Mouse (Mus musculus) CH12.LX (cell line): ENCODE data around the gene Hexim2. TPM values are rescaled to one million over a fixed set of nuclear protein-coding genes. Genes with fewer than 3 reads are reported as not detected.

Experiments
- DNase-seq: peaks from one replicate; pipeline ENCODE4 v3.0.0-alpha.2; 2013; ENCODE audit errors: extremely low read depth
- H3K27ac ChIP-seq: 2 replicates; pipeline ENCODE4 v1.5.1; 2012; ENCODE audit warnings: low read depth, mild to moderate bottlenecking, control low read depth, moderate library complexity; ENCODE audit not compliant: insufficient read depth
- H3K27me3 ChIP-seq: replicated peaks from 2 replicates; pipeline ENCODE3; 2012; ENCODE audit warnings: inconsistent platforms
- H3K36me3 ChIP-seq, 2 experiments: replicated peaks in 1 of 2; 2 replicates each; pipeline versions ENCODE3 to v1.6.1; 2012; ENCODE audit warnings: inconsistent platforms in 1 of 2, low read length in 1 of 2, mild to moderate bottlenecking in 1 of 2, mixed read lengths in 1 of 2, moderate library complexity in 1 of 2; ENCODE audit not compliant: control insufficient read depth in 1 of 2, insufficient read depth in 1 of 2
- H3K4me1 ChIP-seq, 2 experiments: 2 replicates each; pipeline ENCODE4 v1.6.1; 2012; ENCODE audit warnings: inconsistent platforms in 1 of 2, moderate library complexity in 1 of 2; ENCODE audit not compliant: insufficient read depth in 2 of 2, control insufficient read depth in 1 of 2
- H3K4me2 ChIP-seq: 2 replicates; pipeline ENCODE4 v1.6.1; 2012; ENCODE audit warnings: low read depth, mild to moderate bottlenecking, control low read depth; ENCODE audit not compliant: poor library complexity, insufficient read depth, severe bottlenecking
- H3K4me3 ChIP-seq, 3 experiments: fragments of 150-350 bp in 1 of 3; sonication (generic) in 1 of 3; replicated peaks in 1 of 3; 2 replicates each; pipeline versions ENCODE3 to v1.5.1; 2011 to 2012; ENCODE audit warnings: low read depth in 2 of 3, low read length in 2 of 3, mild to moderate bottlenecking in 2 of 3, moderate library complexity in 2 of 3, control low read depth in 1 of 3, improper control_type of control experiment in 1 of 3, inconsistent platforms in 1 of 3, mixed read lengths in 1 of 3; ENCODE audit not compliant: poor library complexity in 1 of 3
- H3K79me2 ChIP-seq: replicated peaks from 2 replicates; pipeline ENCODE4 v1.6.1; 2012; ENCODE audit warnings: mild to moderate bottlenecking, moderate library complexity; ENCODE audit not compliant: control insufficient read depth, poor library complexity, insufficient read depth, severe bottlenecking; ENCODE audit errors: extremely low read depth
- H3K9ac ChIP-seq: 2 replicates; pipeline ENCODE4 v1.6.1; 2012; ENCODE audit warnings: low read depth, mild to moderate bottlenecking, control low read depth, moderate library complexity; ENCODE audit not compliant: insufficient read depth
- H3K9me3 ChIP-seq: replicated peaks from 2 replicates; pipeline ENCODE3; 2012; ENCODE audit warnings: low read length, inconsistent platforms, mixed read lengths
- BHLHE40 ChIP-seq: IDR thresholded peaks from 2 replicates; pipeline ENCODE4 v1.6.1; 2011; ENCODE audit warnings: mild to moderate bottlenecking, low read depth, low read length, improper control_type of control experiment
- CHD1 ChIP-seq: IDR thresholded peaks from 2 replicates; pipeline ENCODE4 v1.6.1; 2012; ENCODE audit warnings: low read depth, low read length, improper control_type of control experiment, inconsistent platforms
- CHD2 ChIP-seq: IDR thresholded peaks from 2 replicates; pipeline ENCODE4 v1.6.1; 2011; ENCODE audit warnings: low read length, improper control_type of control experiment
- CTCF ChIP-seq, 2 experiments: IDR thresholded peaks in 1 of 2; conservative IDR thresholded peaks in 1 of 2; 2 replicates each; pipeline ENCODE4 v1.5.1; 2011 to 2012; ENCODE audit warnings: low read depth in 2 of 2, low read length in 2 of 2, improper control_type of control experiment in 1 of 2, inconsistent platforms in 1 of 2, mild to moderate bottlenecking in 1 of 2, moderate library complexity in 1 of 2
- EP300 ChIP-seq: IDR thresholded peaks from 2 replicates; pipeline ENCODE4 v1.6.1; 2011; ENCODE audit warnings: low read length, improper control_type of control experiment
- ETS1 ChIP-seq: conservative IDR thresholded peaks from 2 replicates; pipeline ENCODE4 v1.6.1; 2012; ENCODE audit warnings: low read depth, mild to moderate bottlenecking, inconsistent platforms, low read length, improper control_type of control experiment, moderate library complexity
- GABPA ChIP-seq: IDR thresholded peaks from 2 replicates; pipeline ENCODE4 v1.6.1; 2012; ENCODE audit warnings: low read depth, low read length, improper control_type of control experiment, inconsistent platforms; ENCODE audit not compliant: insufficient replicate concordance
- IRF4 ChIP-seq: IDR thresholded peaks from 2 replicates; pipeline ENCODE4 v1.6.1; 2014; ENCODE audit warnings: low read depth, mild to moderate bottlenecking, inconsistent platforms, low read length, improper control_type of control experiment
- JUN ChIP-seq: IDR thresholded peaks from 2 replicates; pipeline ENCODE4 v1.6.1; 2011; ENCODE audit warnings: low read depth, mild to moderate bottlenecking, low read length, improper control_type of control experiment, moderate library complexity; ENCODE audit not compliant: insufficient read depth
- MAX ChIP-seq: IDR thresholded peaks from 2 replicates; pipeline ENCODE4 v1.6.1; 2011; ENCODE audit warnings: low read length, improper control_type of control experiment
- MXI1 ChIP-seq: IDR thresholded peaks from 2 replicates; pipeline ENCODE4 v1.6.1; 2011; ENCODE audit warnings: mild to moderate bottlenecking, low read depth, low read length, improper control_type of control experiment
- MYC ChIP-seq: IDR thresholded peaks from 2 replicates; pipeline ENCODE4 v1.6.1; 2011; ENCODE audit warnings: low read depth, mild to moderate bottlenecking, improper control_type of control experiment, low read length
- NELFE ChIP-seq: IDR thresholded peaks from 2 replicates; pipeline ENCODE4 v1.6.1; 2011; ENCODE audit warnings: low read depth, low read length, improper control_type of control experiment
- RAD21 ChIP-seq: IDR thresholded peaks from 2 replicates; pipeline ENCODE4 v1.6.1; 2011; ENCODE audit warnings: low read depth, mild to moderate bottlenecking, low read length, improper control_type of control experiment, moderate library complexity
- SMC3 ChIP-seq: IDR thresholded peaks from 2 replicates; pipeline ENCODE4 v1.6.1; 2011; ENCODE audit warnings: low read depth, low read length, improper control_type of control experiment
- TBP ChIP-seq: conservative IDR thresholded peaks from 2 replicates; pipeline ENCODE4 v1.6.1; 2011; ENCODE audit warnings: low read depth, low read length, improper control_type of control experiment
- UBTF ChIP-seq: IDR thresholded peaks from 2 replicates; pipeline ENCODE4 v1.6.1; 2012; ENCODE audit warnings: low read depth, mild to moderate bottlenecking, inconsistent platforms, low read length, improper control_type of control experiment, moderate library complexity
- USF1 ChIP-seq: IDR thresholded peaks from 2 replicates; pipeline ENCODE4 v1.6.1; 2014; ENCODE audit warnings: low read depth, mild to moderate bottlenecking, inconsistent platforms, low read length, improper control_type of control experiment
- USF2 ChIP-seq: conservative IDR thresholded peaks from 2 replicates; pipeline ENCODE4 v1.6.1; 2011; ENCODE audit warnings: low read depth, low read length, improper control_type of control experiment
- ZC3H11A ChIP-seq: IDR thresholded peaks from 2 replicates; pipeline ENCODE4 v1.6.1; 2012; ENCODE audit warnings: low read depth, mild to moderate bottlenecking, inconsistent platforms, low read length, improper control_type of control experiment
- ZKSCAN1 ChIP-seq: IDR thresholded peaks from 2 replicates; pipeline ENCODE4 v1.6.1; 2012; ENCODE audit warnings: low read depth, inconsistent platforms, low read length, improper control_type of control experiment, borderline replicate concordance
- ZMIZ1 ChIP-seq: IDR thresholded peaks from 2 replicates; pipeline ENCODE4 v1.6.1; 2012; ENCODE audit warnings: low read depth, mild to moderate bottlenecking, inconsistent platforms, low read length, improper control_type of control experiment
- ZNF384 ChIP-seq: IDR thresholded peaks from 2 replicates; pipeline ENCODE4 v1.6.1; 2012; ENCODE audit warnings: low read depth, low read length, improper control_type of control experiment, inconsistent platforms
- dilution Hi-C: fragments of 300-500 bp; cut with MboI; formaldehyde crosslinking; loops from 2 replicates; pipeline ENCODE4 v1.14.3; 2020; ENCODE audit warnings: low sequenced_read_pairs; ENCODE audit not compliant: extremely low pct_unique_long_range_greater_than_20kb, extremely low pct_ligation_motif_present
- in situ Hi-C: fragments of 300-500 bp; cut with MboI; formaldehyde crosslinking; loops from 3 replicates; pipeline ENCODE4 v1.14.3; 2019; ENCODE audit warnings: low sequenced_read_pairs, low pct_ligation_motif_present, low pct_unique_long_range_greater_than_20kb, mixed read lengths
- polyA plus RNA-seq: library from polyadenylated mRNA; unstranded; fragments of >175 nt; gene quantifications from 2 replicates; pipeline ENCODE4 v1.2.1, GENCODE M21; 2012; ENCODE audit warnings: low read depth; ENCODE audit not compliant: insufficient read length
- total RNA-seq, 2 experiments: library from RNA; depleted of rRNA; stranded (reverse); fragments of 300-350 nt in 1 of 2; fragments of >200 nt in 1 of 2; gene quantifications; 2 replicates each; pipeline ENCODE4 v1.2.3; 2012 to 2014

Gene Hexim2
- total and polyA plus RNA-seq, 3 experiments, result 27.0 to 33.3 (median 28.8) TPM

- Histone ChIP-seq H3K4me1 (peaks cover 26 to 57% of the 10 kb centered on the region in 2 experiments), H3K9me3 (no peaks in the 10 kb centered on the region), H3K79me2 (peaks cover 38% of the 10 kb centered on the region), H3K27me3 (no peaks in the 10 kb centered on the region), H3K36me3 (peaks cover 58 to 79% of the 10 kb centered on the region in 2 experiments), H3K4me2 (no peak overlapping the region), H3K27ac (no peak overlapping the region), H3K9ac (no peak overlapping the region), H3K4me3 (no peak overlapping the region)
- in situ Hi-C loops (no loop called here), dilution Hi-C loops (no loop called here)
- no peak for DNase-seq
- TF ChIP-seq UBTF, result no peak
- no peak for TF ChIP-seq NELFE
- TF ChIP-seq ZC3H11A, result no peak
- no peak for TF ChIP-seq ZKSCAN1
- no peak for TF ChIP-seq TBP
- no peak for TF ChIP-seq ZNF384
- TF ChIP-seq EP300, result no peak
- no peak for TF ChIP-seq IRF4
- TF ChIP-seq CHD2, result no peak
- TF ChIP-seq BHLHE40, result no peak
- TF ChIP-seq ETS1, result no peak
- TF ChIP-seq MAX, result no peak
- no peak for TF ChIP-seq GABPA
- TF ChIP-seq MXI1, result no peak
- no peak for TF ChIP-seq USF1
- no peak for TF ChIP-seq USF2
- TF ChIP-seq MYC, result no peak
- TF ChIP-seq CHD1, result no peak
- TF ChIP-seq RAD21, result no peak
Observed at GRCm38 (mm10) chr11:103181911-103182310, 49.7 kb downstream of the Hexim2 start.

- peaks cover 78 to 94% of the 10 kb centered on the region in 2 experiments for H3K36me3 ChIP-seq
- no peak overlapping the region for H3K4me2 ChIP-seq
- no peaks in the 10 kb centered on the region for H3K27me3 ChIP-seq
- H3K4me3 ChIP-seq, result no peak overlapping the region
- no peak overlapping the region for H3K9ac ChIP-seq
- in situ Hi-C loops, result no loop called here
- H3K79me2 ChIP-seq, result peaks cover 9% of the 10 kb centered on the region
- no peak overlapping the region for H3K27ac ChIP-seq
- DNase-seq, result peak; percentile 76
- TF ChIP-seq IRF4, result 0 out of 2 replicates have a peak, but pooled peaks have one; percentile 21
- peak; percentile 78 to 96 for TF ChIP-seq CTCF (conservative IDR thresholded peaks at IDR 0.05 in 1 of 2, IDR thresholded peaks at IDR 0.05 in 1 of 2; ENCODE audit: low read depth in 2 of 2, low read length in 2 of 2)
- TF ChIP-seq EP300, result no peak
- peak; percentile 99 for TF ChIP-seq SMC3
- TF ChIP-seq CHD2, result no peak
- peak; percentile 88 for TF ChIP-seq ZC3H11A
- TF ChIP-seq ZMIZ1, result no peak
- TF ChIP-seq JUN, result no peak
- TF ChIP-seq RAD21, result peak; percentile 89
- no peak for TF ChIP-seq TBP
- H3K9me3 ChIP-seq, result no peaks in the 10 kb centered on the region
- dilution Hi-C loops, result no loop called here
- H3K4me1 ChIP-seq, result peaks cover 4 to 27% of the 10 kb centered on the region in 2 experiments; a peak in 3 of 4 replicates
Observed at GRCm38 (mm10) chr11:103184891-103185290, 52.7 kb downstream of the Hexim2 start.

Other genes starting within 250 kb of the Hexim2 start
- not detected in 2 replicates for gene Fam187a, start 247.3 kb upstream of the Hexim2 start, total RNA-seq (2012; rRNA removed)
- gene Fam187a, start 247.3 kb upstream of the Hexim2 start, total RNA-seq (2014; rRNA removed), result not detected in 2 replicates
- gene Fam187a, start 247.3 kb upstream of the Hexim2 start, polyA plus RNA-seq, result not detected in 2 replicates
- not detected in 2 replicates for gene Gfap, start 231.5 kb upstream of the Hexim2 start, total RNA-seq (2012; rRNA removed)
- gene Gfap, start 231.5 kb upstream of the Hexim2 start, total RNA-seq (2014; rRNA removed), result not detected in 2 replicates
- not detected in 2 replicates for gene Gfap, start 231.5 kb upstream of the Hexim2 start, polyA plus RNA-seq
- gene Kif18b, start 207.3 kb upstream of the Hexim2 start, total RNA-seq (2012; rRNA removed), result 50.1 and 54.4 TPM in 2 replicates
- gene Kif18b, start 207.3 kb upstream of the Hexim2 start, total RNA-seq (2014; rRNA removed), result 30.5 and 32.6 TPM in 2 replicates
- gene Kif18b, start 207.3 kb upstream of the Hexim2 start, polyA plus RNA-seq, result 47.6 and 54.0 TPM in 2 replicates
- gene C1ql1, start 185.7 kb upstream of the Hexim2 start, total RNA-seq (2012; rRNA removed), result not detected in 2 replicates
- not detected in 2 replicates for gene C1ql1, start 185.7 kb upstream of the Hexim2 start, total RNA-seq (2014; rRNA removed)
- gene C1ql1, start 185.7 kb upstream of the Hexim2 start, polyA plus RNA-seq, result not detected in 2 replicates
- gene Nmt1, start 104.2 kb upstream of the Hexim2 start, total RNA-seq (2012; rRNA removed), result 84.5 and 93.2 TPM in 2 replicates
- gene Nmt1, start 104.2 kb upstream of the Hexim2 start, total RNA-seq (2014; rRNA removed), result 108 and 115 TPM in 2 replicates
- gene Nmt1, start 104.2 kb upstream of the Hexim2 start, polyA plus RNA-seq, result 205 and 208 TPM in 2 replicates
- 22.4 and 24.0 TPM in 2 replicates for gene Dcakd, start 104.1 kb upstream of the Hexim2 start, total RNA-seq (2012; rRNA removed)
- 7.8 and 8.8 TPM in 2 replicates for gene Dcakd, start 104.1 kb upstream of the Hexim2 start, total RNA-seq (2014; rRNA removed)
- gene Dcakd, start 104.1 kb upstream of the Hexim2 start, polyA plus RNA-seq, result 74.1 and 89.0 TPM in 2 replicates
- gene Plcd3, start 30.8 kb upstream of the Hexim2 start, total RNA-seq (2012; rRNA removed), result 24.3 and 27.4 TPM in 2 replicates
- 6.3 and 7.1 TPM in 2 replicates for gene Plcd3, start 30.8 kb upstream of the Hexim2 start, total RNA-seq (2014; rRNA removed)
- 9.7 and 11.3 TPM in 2 replicates for gene Plcd3, start 30.8 kb upstream of the Hexim2 start, polyA plus RNA-seq
- 60.9 and 62.6 TPM in 2 replicates for gene Acbd4, start 30.7 kb upstream of the Hexim2 start, total RNA-seq (2012; rRNA removed)
- gene Acbd4, start 30.7 kb upstream of the Hexim2 start, total RNA-seq (2014; rRNA removed), result 50.2 and 51.4 TPM in 2 replicates
- 68.4 and 75.1 TPM in 2 replicates for gene Acbd4, start 30.7 kb upstream of the Hexim2 start, polyA plus RNA-seq
- gene Hexim1, start 16.2 kb upstream of the Hexim2 start, total RNA-seq (2012; rRNA removed), result 25.9 and 38.9 TPM in 2 replicates
- 16.4 and 20.2 TPM in 2 replicates for gene Hexim1, start 16.2 kb upstream of the Hexim2 start, total RNA-seq (2014; rRNA removed)
- gene Hexim1, start 16.2 kb upstream of the Hexim2 start, polyA plus RNA-seq, result 50.4 and 51.8 TPM in 2 replicates
- 35.0 and 36.5 TPM in 2 replicates for gene Fmnl1, start 38.7 kb downstream of the Hexim2 start, total RNA-seq (2012; rRNA removed)
- 5.6 and 6.9 TPM in 2 replicates for gene Fmnl1, start 38.7 kb downstream of the Hexim2 start, total RNA-seq (2014; rRNA removed)
- gene Fmnl1, start 38.7 kb downstream of the Hexim2 start, polyA plus RNA-seq, result 104 and 118 TPM in 2 replicates
- not detected in 2 replicates for gene 1700023F06Rik, start 76.1 kb downstream of the Hexim2 start, total RNA-seq (2012; rRNA removed)
- gene 1700023F06Rik, start 76.1 kb downstream of the Hexim2 start, total RNA-seq (2014; rRNA removed), result not detected in 2 replicates
- gene 1700023F06Rik, start 76.1 kb downstream of the Hexim2 start, polyA plus RNA-seq, result not detected in 2 replicates
- not detected in 2 replicates for gene Spata32, start 86.0 kb downstream of the Hexim2 start, total RNA-seq (2012; rRNA removed)
- gene Spata32, start 86.0 kb downstream of the Hexim2 start, total RNA-seq (2014; rRNA removed), result not detected in 2 replicates
- not detected in 2 replicates for gene Spata32, start 86.0 kb downstream of the Hexim2 start, polyA plus RNA-seq
- 9.9 TPM in 2 replicates for gene Map3k14, start 135.0 kb downstream of the Hexim2 start, total RNA-seq (2012; rRNA removed)
- gene Map3k14, start 135.0 kb downstream of the Hexim2 start, total RNA-seq (2014; rRNA removed), result 4.2 and 4.5 TPM in 2 replicates
- gene Map3k14, start 135.0 kb downstream of the Hexim2 start, polyA plus RNA-seq, result 9.0 and 11.2 TPM in 2 replicates
- gene Arhgap27, start 231.3 kb downstream of the Hexim2 start, total RNA-seq (2012; rRNA removed), result 24.4 and 26.1 TPM in 2 replicates
- gene Arhgap27, start 231.3 kb downstream of the Hexim2 start, total RNA-seq (2014; rRNA removed), result 11.4 and 11.8 TPM in 2 replicates
- gene Arhgap27, start 231.3 kb downstream of the Hexim2 start, polyA plus RNA-seq, result 26.7 and 30.9 TPM in 2 replicates